Mouse (Mus musculus) adrenal gland, postnatal 36 days (tissue): ENCODE results near the gene 2310033P09Rik. TPM values are rescaled to one million over a fixed set of nuclear protein-coding genes. Genes with fewer than 3 reads are reported as not detected.

Experiments used
- DNase-seq, 2 experiments: peaks; one replicate each; pipeline ENCODE4 v3.0.0; 2021; ENCODE audit warnings: mixed read lengths in 1 of 2
- long read RNA-seq, 2 experiments: library from polyadenylated mRNA; stranded (forward); transcript quantifications; one replicate each; pipeline ENCODE4 v2.0.0; 2021; ENCODE audit warnings: borderline sequencing depth in 2 of 2
- total RNA-seq, 2 experiments: library from RNA; stranded (reverse); gene quantifications; 2 replicates each; pipeline ENCODE4 v1.2.3; 2021

Gene 2310033P09Rik
- total RNA-seq = 10 to 100 TPM; 25.2 to 29.2 TPM
- long read RNA-seq, experiment 1, transcript 2310033P09Rik-201 (7 exons, 1,285 nt) = major isoform, 29 of 77 reads
- long read RNA-seq, experiment 1, partial matches to known transcripts = 45 of 77 reads
- long read RNA-seq, experiment 1, other reads (novel, unspliced or antisense) = 3 of 77 reads
- long read RNA-seq, experiment 2, transcript 2310033P09Rik-201 (7 exons, 1,285 nt) = major isoform, 14 of 21 reads
- long read RNA-seq, experiment 2, partial matches to known transcripts = 5 of 21 reads
- long read RNA-seq, experiment 2, other reads (novel, unspliced or antisense) = 2 of 21 reads

DNA sequence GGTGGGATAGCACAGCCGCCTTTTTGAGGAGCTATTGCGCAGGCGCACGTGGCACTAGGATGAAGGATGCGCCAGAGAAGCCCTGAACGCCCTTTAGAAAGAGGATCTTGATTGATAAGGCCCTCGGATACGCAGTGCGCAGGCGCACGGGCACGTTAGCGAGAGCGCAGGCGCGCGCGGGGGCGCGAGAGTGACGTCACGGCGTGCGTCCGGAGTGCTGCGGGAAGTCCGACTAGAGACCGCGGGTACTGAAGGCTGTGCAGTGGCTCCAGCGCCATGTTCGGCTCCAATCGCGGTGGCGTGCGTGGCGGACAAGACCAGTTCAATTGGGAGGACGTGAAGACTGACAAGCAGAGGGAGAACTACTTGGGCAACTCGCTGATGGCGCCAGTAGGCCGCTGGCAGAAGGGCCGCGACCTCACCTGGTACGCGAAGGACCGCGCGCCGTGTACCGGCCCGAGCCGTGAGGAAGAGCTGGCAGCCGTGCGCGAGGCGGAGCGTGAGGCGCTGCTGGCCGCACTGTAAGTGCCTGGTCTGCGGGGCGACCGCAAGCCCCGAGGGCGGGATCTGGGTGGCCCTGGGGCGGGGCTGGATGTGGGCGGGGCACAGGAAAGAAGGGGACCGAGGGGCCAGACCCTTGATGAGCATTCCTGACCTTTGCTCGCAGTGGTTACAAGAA lies at the start of gene 2310033P09Rik:
TSS of gene 2310033P09Rik (plus strand) at position 169 of the 679 bp plus-strand sequence.
- DNase-seq = peak; percentile 93

DNA sequence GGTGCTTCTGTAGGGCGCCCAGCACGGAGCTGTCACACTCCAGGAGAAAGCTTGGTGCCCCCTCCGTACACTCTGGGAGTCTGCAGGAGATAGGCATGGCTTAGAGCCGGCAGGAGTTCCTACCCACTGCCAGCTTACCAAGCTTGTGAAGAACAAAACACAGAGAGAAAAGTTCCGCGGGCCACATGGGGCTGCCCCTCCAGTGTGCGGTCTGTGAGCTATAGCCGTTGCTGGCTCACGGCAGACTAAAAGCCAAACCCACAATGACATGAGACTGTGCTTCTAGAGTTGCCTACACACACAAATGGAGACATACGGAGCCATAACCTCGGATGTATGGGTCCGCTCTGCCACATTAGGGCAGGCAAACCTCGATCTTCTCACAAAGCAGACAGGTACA lies 49.0 kb upstream of the 2310033P09Rik start:
- DNase-seq = no peak

DNA sequence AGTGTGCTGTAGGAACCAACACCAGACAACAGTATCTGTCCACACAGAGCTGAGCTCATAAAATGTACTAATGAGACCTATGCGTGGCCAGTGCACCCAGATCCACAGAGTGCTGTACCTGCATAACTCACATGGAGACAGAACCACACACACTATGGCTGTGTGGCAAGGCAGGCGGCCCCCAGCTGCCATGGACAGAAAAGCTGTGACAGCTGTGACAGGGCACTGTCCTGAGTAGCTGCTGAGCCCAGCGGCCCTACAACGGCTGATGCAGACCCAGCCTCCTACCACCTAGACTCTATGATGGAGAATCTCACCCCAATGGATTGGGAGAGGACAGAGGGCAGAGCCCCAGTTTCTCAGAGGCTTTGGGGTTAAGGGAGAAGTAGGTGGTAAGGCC lies 48.6 kb upstream of the 2310033P09Rik start:
- DNase-seq = no peak

DNA sequence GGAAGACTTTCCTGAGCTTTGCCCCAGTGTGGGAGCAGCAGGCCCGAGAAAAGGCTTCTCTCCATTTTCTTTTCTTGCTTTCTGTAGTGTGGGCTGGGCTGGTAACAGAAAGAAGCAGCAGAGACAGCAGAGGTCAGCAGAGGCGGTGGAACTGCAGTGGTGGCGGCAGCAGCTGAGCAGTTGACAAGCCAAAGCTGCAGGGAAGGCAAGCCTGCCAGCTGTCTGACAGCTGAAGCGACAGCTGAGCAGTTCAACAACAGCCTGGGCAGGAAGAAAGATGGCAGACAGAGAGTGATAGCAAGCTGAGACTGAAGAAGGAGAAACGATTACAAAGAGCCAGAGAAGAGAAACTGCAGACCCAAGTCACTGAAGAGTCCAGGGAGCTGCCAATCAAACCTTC lies 46.7 kb upstream of the 2310033P09Rik start:
- no peak for DNase-seq

DNA sequence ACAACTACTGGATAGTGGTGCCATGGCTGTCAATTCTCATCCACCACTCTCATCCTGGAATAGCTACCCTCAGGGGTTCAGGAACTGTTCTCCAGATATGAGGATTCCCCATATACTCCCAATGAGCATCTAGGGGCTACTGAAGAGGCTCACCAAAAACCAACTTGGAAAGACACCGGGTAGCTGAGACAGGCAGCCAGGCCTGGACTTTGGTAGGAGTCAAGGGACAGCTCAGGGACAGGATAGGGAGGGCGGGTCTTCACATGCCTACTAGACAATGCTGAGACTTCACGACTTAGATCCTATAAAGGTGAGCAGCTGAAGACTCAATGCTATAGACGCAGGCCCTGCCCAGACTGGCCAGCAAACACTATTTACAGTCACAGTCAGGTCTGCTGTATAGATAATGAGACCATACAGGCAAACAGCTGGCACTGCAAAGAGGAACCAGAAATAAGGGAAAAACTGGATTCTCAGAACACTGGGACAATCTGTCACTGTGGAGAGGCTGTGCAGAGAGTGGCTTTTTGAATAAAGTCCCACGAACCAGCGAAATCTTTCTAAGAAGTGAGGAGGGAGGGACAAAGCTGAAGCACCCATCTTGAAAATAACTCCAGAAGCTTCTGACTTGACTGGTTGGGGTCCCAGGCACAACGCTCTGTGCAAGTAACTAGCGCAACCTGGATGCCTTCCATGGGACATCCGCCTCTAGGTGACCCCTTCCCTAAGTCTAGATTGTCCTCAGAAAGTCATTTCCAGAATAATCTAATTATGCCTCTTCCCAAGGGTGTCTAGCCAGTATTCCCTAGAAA lies 45.5 kb upstream of the 2310033P09Rik start:
- DNase-seq = no peak

DNA sequence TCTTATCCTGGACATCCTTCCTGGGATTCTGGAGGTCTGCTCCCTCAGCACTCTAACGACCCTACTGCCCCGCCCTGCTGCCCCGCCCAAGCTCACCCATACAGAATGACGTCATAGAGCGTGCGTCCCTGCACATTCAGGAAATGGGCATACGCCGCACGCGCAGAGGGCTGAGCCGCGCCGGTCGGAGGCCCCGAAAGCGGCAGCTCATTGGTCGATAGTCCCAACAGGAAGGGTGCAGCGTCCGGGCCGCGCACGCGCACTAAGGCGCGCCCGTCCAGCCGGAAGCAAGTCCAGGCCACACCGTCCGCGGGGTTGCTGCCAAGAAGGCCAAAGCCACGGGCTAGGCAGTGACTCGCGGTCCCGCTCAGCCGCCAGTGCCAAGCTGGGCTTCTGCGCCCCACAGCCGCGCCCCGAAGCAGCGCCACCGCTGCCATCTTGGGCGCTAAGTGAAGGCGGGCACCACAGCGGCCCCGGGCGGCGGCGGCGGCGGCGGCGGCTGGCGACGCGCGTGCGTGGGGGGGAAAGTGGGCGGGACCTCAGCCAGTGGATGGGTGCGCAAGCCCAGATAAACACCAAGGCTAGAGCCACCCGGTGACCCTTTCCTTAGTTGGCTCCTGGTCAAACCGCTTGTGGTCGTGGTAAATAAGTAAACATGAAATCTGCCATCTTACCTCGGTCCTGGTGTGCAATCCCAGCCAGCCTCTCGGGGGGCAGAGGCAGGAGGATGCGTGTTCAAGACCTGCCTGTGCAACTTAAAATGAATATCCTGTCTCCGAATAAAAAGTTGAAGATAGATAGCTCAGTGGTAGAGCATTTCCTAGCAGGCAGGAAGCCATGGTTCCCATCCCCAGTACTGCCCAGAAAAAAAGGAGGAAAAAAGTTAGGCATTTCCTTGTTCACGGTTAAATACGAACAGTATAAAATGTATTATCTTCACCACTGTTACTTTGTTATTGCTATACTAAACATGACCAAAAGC lies 44.6 kb upstream of the 2310033P09Rik start, which contains the start of gene Iba57:
TSS of gene Iba57 (minus strand) at position 485 of the 982 bp plus-strand sequence.
- DNase-seq = peak; percentile 98 to 99

DNA sequence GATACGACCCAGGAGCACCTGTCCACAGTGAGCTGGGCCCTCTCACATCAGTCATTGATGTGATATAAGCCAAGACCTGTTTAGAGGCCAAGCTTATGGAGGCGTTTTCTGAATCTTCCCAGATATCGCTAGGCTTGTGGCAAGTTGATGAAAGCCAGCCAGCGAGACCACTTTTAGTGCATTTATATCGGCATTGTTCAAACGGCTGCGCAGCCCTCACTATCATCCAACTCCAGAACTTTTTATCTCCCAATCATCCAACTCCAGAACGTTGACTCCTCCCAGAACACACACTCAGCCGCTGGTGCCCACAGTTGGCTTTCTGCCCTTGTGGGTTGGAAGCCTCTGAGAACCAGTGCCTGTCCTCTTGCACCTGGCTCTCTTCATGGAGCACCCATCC lies 43.7 kb upstream of the 2310033P09Rik start:
- no peak for DNase-seq

DNA sequence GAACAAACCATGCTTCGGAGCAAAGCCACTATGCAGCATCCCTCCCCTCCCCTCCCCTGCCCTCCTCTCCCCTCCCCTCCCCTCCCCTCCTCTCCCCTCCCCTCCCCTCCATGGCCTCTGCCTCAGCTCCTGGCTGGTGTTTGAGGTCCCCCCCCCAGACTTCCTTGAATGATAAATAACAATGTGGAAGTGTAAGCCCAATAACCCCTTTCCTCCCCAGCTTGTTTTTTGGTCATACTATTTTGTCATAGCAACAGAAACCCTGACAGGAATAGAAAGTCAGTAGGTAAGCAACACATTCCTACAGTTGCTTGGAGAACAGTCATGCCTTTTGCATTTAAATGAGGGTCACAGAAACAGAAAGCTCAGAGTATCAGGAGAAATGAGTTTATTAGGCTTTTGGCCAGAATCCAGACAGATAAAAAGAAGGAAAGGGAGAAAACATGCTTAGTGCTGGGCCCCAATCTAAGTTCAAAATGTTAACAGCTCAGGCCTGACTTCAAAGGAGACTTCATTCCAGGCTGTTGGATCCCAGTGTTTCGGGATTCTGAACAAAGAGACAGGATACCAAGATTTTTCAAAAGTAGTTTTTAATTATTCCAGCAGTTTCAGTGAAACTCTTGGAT lies 42.4 kb upstream of the 2310033P09Rik start:
- DNase-seq = no peak

DNA sequence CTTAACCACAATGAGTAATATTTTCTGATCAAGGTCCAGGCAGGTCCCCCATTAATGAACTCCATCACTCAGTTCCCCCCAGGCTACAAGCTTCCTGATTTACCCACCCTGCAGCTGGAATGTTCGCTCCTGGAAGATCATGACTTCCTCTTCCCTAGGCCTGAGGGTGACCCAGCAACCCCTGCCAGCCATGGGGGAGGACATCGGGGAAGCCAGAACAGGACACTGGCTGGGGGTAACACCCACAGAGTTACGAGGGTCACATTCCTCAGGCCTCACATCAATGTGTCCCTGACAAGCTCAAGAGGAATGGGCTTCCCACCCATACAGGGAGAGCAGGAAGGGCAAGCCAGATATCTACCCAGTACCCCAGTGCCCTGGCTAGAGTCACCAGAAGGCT lies 38.3 kb upstream of the 2310033P09Rik start:
- no peak for DNase-seq

DNA sequence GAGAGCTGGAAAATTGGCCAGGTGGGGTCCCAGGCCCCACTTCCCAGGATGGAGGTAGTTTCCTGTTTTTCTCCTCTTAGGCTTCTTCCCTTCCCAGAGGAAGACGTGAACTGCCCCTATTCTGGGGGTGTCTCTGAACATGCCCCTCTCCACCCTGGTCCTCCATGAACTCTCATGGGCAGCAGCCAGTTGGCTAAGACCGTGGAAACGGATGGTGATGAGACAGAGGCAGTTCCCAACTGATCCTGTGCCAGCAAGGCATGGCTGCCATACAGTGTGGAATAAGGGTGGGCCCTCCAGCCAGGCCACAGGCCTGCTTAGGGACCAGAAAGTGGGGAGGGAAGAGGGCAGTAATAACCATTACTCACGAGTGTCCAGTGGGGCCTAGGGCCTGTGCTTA lies 37.6 kb upstream of the 2310033P09Rik start:
- no peak for DNase-seq

DNA sequence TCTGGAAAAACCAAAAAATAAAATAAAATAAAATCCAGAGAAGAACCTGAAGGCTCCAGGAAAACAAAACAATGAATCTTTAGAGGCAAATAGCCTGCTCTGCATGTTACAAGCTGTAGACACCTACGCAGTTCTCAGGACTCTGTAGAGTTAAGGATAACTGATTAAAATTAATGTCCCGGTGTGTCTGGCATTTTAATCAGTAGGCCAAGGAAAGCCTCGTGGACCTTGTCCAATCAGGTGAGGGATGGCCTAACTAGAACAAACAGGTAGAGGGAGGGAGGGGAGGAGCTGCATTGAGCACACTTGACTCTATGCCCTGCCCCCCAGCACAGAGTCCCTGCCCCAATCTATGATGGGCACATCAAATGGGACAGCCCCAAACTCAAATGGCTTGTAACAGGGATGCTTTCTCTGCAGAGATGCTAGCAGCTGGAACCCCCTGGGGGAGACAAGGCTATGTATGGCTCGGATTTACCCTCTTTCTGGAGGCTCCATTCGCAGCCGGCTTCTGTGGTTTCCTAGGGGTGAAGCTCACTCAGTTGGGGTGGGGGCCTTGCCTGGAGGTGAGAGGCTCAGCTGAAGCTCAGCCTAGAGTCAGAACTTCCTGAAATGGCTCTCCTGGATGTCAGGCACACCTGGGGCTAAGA lies 33.8 kb upstream of the 2310033P09Rik start:
- DNase-seq = no peak

DNA sequence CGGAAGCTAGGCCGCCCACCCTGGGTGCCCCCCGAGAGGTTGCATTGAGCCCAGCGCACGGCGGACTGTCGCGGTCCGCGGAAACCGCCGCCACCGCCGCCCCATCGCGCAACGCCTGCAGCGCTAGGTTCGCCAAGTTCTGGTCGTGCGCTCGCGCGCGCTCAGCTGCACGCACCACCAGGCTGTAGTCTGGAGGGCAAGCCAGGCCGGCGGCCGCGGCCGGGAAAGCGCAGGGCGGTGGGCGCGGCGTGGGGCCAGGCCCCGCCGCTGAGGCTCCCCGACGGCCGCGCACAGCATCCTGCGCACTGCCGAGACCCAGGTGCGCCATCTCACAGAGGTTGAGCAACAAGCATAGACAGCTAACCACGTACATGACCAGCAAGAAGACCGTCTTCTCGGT lies 31.6 kb upstream of the 2310033P09Rik start:
- DNase-seq = no peak

DNA sequence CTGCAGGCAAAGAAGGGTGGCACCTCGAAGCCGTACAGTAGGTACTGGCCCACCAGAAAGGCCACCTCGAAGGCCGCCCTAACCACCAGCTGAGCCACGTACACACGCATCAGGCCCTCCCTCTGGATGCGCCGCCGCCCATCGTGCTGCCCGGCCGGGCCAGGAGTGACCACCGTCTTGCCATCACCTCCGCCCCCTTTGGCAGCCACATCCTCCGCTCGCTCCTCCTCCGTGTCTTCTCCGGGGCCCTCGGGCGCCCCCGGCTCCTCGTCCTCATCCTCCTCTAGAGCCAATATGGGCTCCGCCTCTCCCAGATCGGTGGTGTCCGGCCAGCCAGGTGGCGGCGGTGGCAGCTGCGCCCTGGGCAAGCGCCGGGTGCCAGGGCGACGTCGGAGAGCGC lies 31.2 kb upstream of the 2310033P09Rik start:
- no peak for DNase-seq

DNA sequence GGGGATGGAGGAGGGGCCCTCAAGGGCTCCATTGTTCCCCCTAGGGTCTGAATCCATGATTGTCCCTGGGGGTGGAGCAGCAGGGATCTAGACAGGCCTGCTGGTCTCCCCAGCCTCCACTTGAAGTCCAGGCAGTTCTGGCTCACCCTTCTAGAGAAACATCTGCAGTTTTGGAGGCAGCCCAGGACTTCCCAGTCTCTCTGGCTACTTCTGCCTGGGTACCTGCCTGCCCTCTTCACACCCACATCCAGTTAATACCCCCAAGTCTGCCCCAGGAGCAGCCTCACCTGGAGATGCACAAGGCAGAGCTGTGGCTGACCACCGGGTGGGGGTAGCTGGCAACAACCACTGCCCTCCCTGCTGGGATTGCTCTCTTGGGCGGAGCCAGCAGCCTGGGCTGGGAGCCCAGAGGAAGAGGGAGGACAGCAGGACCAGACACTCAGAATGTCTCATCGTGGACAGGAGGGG lies 25.2 kb upstream of the 2310033P09Rik start, which contains the start of gene Gjc2:
TSS of gene Gjc2 (minus strand) at position 350 of the 468 bp plus-strand sequence.
- DNase-seq = peak; percentile 78 to 86

DNA sequence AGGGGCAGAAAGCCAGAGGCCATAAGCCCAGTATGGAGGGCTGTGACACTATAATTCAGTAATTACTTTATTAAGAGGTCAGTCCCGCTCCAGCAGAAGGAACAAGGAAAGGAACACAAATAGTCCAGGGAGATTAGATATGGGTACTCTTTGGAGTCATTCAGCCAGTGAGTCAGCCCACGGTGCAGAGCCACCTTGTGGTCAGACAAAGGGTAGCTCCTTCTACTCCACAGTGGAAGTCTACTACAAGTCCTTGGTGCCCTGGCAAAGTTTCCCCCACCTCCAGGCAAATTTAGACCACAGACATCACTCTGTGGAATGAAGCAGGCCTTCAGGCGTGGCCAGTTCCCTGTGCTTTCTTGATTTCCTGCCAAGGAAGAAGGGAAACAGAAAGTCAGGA lies 24.3 kb upstream of the 2310033P09Rik start:
- DNase-seq = peak; percentile 60 to 78

DNA sequence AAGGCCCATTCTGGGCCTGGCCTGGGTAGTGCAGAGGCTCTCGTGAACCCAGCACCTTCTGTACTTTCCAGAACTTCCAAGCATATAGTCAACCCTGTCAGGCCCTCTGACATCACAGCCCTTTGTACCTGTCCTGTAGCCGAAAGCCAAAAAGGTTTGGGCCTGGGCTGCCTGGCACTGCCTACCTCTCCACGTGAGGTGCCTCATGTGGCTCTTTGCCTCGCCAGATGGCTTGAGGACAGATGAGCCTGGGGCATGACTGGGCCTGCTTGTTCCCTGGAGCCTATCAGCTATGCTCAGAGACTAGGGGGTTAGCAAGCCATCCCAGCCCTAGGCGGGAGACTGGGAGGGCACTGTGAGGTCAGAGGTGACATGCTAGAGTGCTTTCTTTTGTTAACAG lies 22.6 kb upstream of the 2310033P09Rik start:
- no peak for DNase-seq

DNA sequence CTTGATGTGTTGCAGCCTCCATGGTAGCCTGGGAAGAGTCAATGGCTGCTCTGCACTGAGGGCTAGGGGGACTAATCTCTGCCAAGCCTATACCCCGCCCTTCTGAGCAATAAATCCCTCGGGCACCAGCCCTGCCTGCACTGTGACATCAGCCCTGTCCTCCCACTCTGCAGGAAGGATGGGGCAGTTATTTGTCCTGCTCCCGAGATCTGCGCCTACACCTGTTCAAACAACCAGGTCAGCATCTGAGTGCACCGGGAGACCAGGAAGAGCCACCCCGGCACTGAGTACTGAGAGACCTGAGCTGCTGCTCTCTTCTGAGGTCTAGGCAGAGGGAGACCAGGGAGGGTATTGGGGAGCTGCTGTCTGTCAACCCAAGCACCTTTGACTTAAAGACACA lies 20.4 kb upstream of the 2310033P09Rik start:
- DNase-seq = no peak

DNA sequence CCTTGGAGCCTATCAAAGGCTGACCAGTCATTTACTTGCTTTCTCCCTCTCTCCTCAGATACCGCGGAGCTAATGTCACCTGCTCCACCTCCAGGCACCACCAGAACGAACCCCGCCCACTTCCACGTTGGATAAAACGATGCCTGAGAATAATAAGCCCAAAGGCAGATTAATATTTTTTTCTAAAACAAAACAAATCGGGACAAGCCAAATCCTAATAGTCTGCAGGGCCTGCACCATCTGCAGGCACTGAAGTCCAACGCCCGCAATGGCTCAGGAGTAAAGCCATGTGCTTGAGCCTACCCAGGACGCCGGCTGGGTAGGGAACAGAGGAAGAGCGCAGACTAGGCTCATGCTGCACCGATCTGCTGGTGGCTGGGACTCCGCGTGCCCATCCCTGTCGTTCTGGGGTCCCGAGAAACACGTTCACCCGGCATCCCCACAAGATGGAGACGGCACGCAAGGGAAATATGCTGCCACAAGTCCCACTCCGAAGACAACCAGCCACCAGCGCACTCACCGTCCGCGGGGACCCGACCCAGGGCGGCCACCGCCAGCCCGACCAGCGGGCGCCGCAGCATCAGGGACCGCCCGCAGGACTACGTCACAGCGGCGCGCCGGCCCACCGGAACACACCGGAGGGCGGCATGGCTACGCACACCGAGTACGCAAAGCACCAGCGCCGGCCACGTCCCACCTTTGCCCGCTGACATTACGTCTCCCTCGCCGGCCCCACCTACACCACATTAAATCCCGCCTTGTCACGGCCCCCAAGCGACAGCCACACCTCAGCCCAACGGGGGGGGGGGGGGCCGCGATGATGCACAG lies 16.7 kb upstream of the 2310033P09Rik start:
- DNase-seq = peak; percentile 94 to 95

DNA sequence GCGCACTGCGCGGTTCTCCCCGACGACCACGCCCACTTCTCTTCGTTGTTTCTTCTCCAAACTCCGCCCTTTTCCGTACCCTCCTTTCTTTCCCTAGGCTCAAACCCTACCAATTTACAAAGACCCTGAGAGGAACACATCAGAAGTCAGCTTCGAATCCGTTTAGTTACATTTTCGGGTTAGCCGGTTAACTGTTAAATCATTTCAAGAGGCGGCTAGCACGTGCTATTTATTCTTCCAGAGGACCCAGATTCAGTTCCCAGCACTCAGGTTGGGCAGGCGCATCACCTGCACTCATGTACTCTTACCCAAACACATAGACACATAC lies 16.1 kb upstream of the 2310033P09Rik start, which contains the start of gene Guk1:
TSS of gene Guk1 (minus strand) at position 154 of the 328 bp plus-strand sequence.
- DNase-seq = no peak
